In genomic region chr19:45177004-45177737, GRCm38 (mm10) we compare ENCODE assay signal across 8 mouse cellular contexts. TPM values are rescaled to one million over a fixed set of nuclear protein-coding genes. Genes with fewer than 3 reads are reported as not detected.
DNase-seq lines count a peak whose midpoint lies in the region; ATAC-seq and TF ChIP-seq lines count a peak whose summit lies in the region.

No protein-coding gene starts in this region.

- no peak overlapping the region for H3K9ac ChIP-seq in embryonic facial prominence, embryonic 13.5 days
- H3K9ac ChIP-seq in liver, adult 2 months (ENCODE audit: low read depth, low read length), result no peak overlapping the region

- H3K4me2 ChIP-seq in embryonic facial prominence, embryonic 13.5 days, result peak overlapping the region; percentile 42

- H3K4me3 ChIP-seq in E14TG2a.4 (replicated peaks; ENCODE audit: low read length), result 0 out of 2 replicates have a peak overlapping the region, but pooled peaks have one; percentile 23
- peak overlapping the region; percentile 50 for H3K4me3 ChIP-seq in bone marrow macrophage, adult 2 months (ENCODE audit: insufficient read depth, low read length)
- no peak overlapping the region for H3K4me3 ChIP-seq in embryonic facial prominence, embryonic 13.5 days
- no peak overlapping the region for H3K4me3 ChIP-seq in liver, adult 2 months (ENCODE audit: insufficient read depth, low read depth, low read length)

- H3K79me2 ChIP-seq in liver, adult 2 months (ENCODE audit: control insufficient read depth, insufficient read depth, low read length), result no peaks in the 10 kb centered on the region

- peak; percentile 63 for TF ChIP-seq CTCF in E14TG2a.4 (conservative IDR thresholded peaks at IDR 0.05; ENCODE audit: low read length)
- TF ChIP-seq CTCF in bone marrow macrophage, adult 2 months (IDR thresholded peaks at IDR 0.05; ENCODE audit: low read depth, low read length), result peak; percentile 69
- peak; percentile 93 for TF ChIP-seq CTCF in liver, adult 2 months (IDR thresholded peaks at IDR 0.05; ENCODE audit: low read depth, low read length)

- peak; percentile 55 for DNase-seq in heart, adult 8-10 months (ENCODE audit: low spot score)
- peak; percentile 54 for DNase-seq in kidney, adult 9 months
- peak; percentile 35 for DNase-seq in liver, adult 2 months (ENCODE audit: extremely low read depth, low read depth, low spot score)
- peak; percentile 72 for DNase-seq in telencephalon, adult 2 months (ENCODE audit: low read depth, low spot score)

- H3K4me1 ChIP-seq in E14TG2a.4 (replicated peaks; ENCODE audit: low read depth, low read length), result peaks cover 16% of the 10 kb centered on the region
- peaks cover 10% of the 10 kb centered on the region for H3K4me1 ChIP-seq in bone marrow macrophage, adult 2 months (ENCODE audit: control insufficient read depth, insufficient read depth, low read length)
- H3K4me1 ChIP-seq in embryonic facial prominence, embryonic 13.5 days, result peaks cover 5% of the 10 kb centered on the region
- H3K4me1 ChIP-seq in liver, adult 2 months (ENCODE audit: control insufficient read depth, insufficient read depth, low read length), result no peaks in the 10 kb centered on the region; the same call in 1 of the 2 replicates

- 0 out of 2 replicates have a peak, but pooled peaks cover 4% of the 10 kb centered on the region for H3K27me3 ChIP-seq in E14TG2a.4 (ENCODE audit: insufficient read depth, low read length)
- H3K27me3 ChIP-seq in embryonic facial prominence, embryonic 13.5 days, result peaks cover 32% of the 10 kb centered on the region
- peaks cover 6% of the 10 kb centered on the region; the same call in 1 of the 2 replicates for H3K27me3 ChIP-seq in liver, adult 2 months (ENCODE audit: control insufficient read depth, insufficient read depth, low read length)

- peaks cover 8% of the 10 kb centered on the region for H3K9me3 ChIP-seq in E14TG2a.4 (ENCODE audit: low read length)
- peaks cover 5% of the 10 kb centered on the region for H3K9me3 ChIP-seq in embryonic facial prominence, embryonic 13.5 days

- H3K36me3 ChIP-seq in E14TG2a.4 (ENCODE audit: insufficient read depth, low read length), result no peaks in the 10 kb centered on the region
- no peaks in the 10 kb centered on the region for H3K36me3 ChIP-seq in embryonic facial prominence, embryonic 13.5 days
- H3K36me3 ChIP-seq in liver, adult 2 months (ENCODE audit: control insufficient read depth, insufficient read depth, low read length), result no peaks in the 10 kb centered on the region

- TF ChIP-seq POLR2A in bone marrow macrophage, adult 2 months (IDR thresholded peaks at IDR 0.05; ENCODE audit: borderline replicate concordance, low read depth, low read length), result no peak
- no peak for TF ChIP-seq POLR2A in liver, adult 2 months (IDR thresholded peaks at IDR 0.05; ENCODE audit: extremely low read depth, insufficient read depth, low read length)

- H3K27ac ChIP-seq in bone marrow macrophage, adult 2 months (ENCODE audit: insufficient read depth, low read depth, low read length), result peak overlapping the region; percentile 31; the same call in 1 of the 2 replicates
- no peak overlapping the region for H3K27ac ChIP-seq in embryonic facial prominence, embryonic 13.5 days
- H3K27ac ChIP-seq in liver, adult 2 months (replicated peaks; ENCODE audit: insufficient read depth, low read depth, low read length), result no peak overlapping the region

- no peak for ATAC-seq in embryonic facial prominence, embryonic 13.5 days (ENCODE audit: insufficient number of reproducible peaks, insufficient read depth, low FRiP score, low TSS enrichment, low read depth)
- ATAC-seq in monocyte, adult 5-6 weeks (replicated peaks; ENCODE audit: insufficient number of reproducible peaks, low FRiP score, low TSS enrichment, poor library complexity, severe bottlenecking), result peak; percentile 48; the same call in 1 of the 2 replicates

- 18% methylated on average over 26 of the region's 26 CpGs for WGBS in embryonic facial prominence, embryonic 13.5 days
- 22% methylated on average over 26 of the region's 26 CpGs for WGBS in liver, adult 2 months

RNA-seq across cellular contexts. Expression of gene Tlx1, which starts 26.7 kb away (rescaled TPM):
- not detected in 2 replicates for polyA plus RNA-seq in bone marrow macrophage, adult 2 months (2012; ENCODE audit: insufficient read depth, insufficient read length, missing spikeins)
- polyA plus RNA-seq in embryonic facial prominence, embryonic 13.5 days (2015; fragmentation: Nextera tagmentation; extraction: Ambion mirVana), result 0.25 and 1.5 TPM in 2 replicates
- total RNA-seq in heart, adult 8-10 months (2022), result under 1 TPM in 2 of 4 experiments, not detected in 2; 0.11 to 0.14 TPM
- total RNA-seq in liver, adult 2 months (2014; rRNA removed), result not detected in 2 replicates
- polyA plus RNA-seq in liver, adult 2 months (2012; rRNA removed), result 0.05 TPM in 1 of 2 replicates, not detected in the other
- not detected in 3 replicates for total RNA-seq in monocyte, adult 5-6 weeks (2017)

RNA-seq across cellular contexts. Expression of gene Lbx1, which starts 58.4 kb away (rescaled TPM):
- not detected in 2 replicates for polyA plus RNA-seq in bone marrow macrophage, adult 2 months (2012; ENCODE audit: insufficient read depth, insufficient read length, missing spikeins)
- 0.17 and 0.27 TPM in 2 replicates for polyA plus RNA-seq in embryonic facial prominence, embryonic 13.5 days (2015; fragmentation: Nextera tagmentation; extraction: Ambion mirVana)
- under 1 TPM in 1 of 4 experiments, not detected in 3; 0.17 TPM for total RNA-seq in heart, adult 8-10 months (2022)
- total RNA-seq in liver, adult 2 months (2014; rRNA removed), result under 0.01 TPM in 1 of 2 replicates, not detected in the other
- not detected in 2 replicates for polyA plus RNA-seq in liver, adult 2 months (2012; rRNA removed)
- not detected in 3 replicates for total RNA-seq in monocyte, adult 5-6 weeks (2017)

Comparison
In these comparisons a context has a peak if more than half of its experiments do, and no peak if none do; other contexts are left out.
1. H3K4me3 ChIP-seq: peak in E14TG2a.4 (single experiment) and bone marrow macrophage, adult 2 months (single experiment); none in embryonic facial prominence, embryonic 13.5 days (single experiment) and liver, adult 2 months (single experiment).
2. Peak in every context shown above with its lines, with median percentiles within 50 percentile points of each other: CTCF ChIP-seq and DNase-seq.